Mouse (Mus musculus): ENCODE results near the gene Lin7a. TPM values are rescaled to one million over a fixed set of nuclear protein-coding genes. Genes with fewer than 3 reads are reported as not detected.

The Lin7a gene
- polyA plus RNA-seq, 2 experiments from 2014 or later: not detected

Other genes with a start within 250 kb of the Lin7a start
- not detected for gene Acss3, start 148.0 kb upstream of the Lin7a start, polyA plus RNA-seq (2017; shearing (Covaris generic))
- under 1 TPM in 1 of 2 experiments, not detected in 1; 0.21 TPM for gene Myf5, start 214.4 kb downstream of the Lin7a start, polyA plus RNA-seq (2017; shearing (Covaris generic))
- gene Myf6, start 223.1 kb downstream of the Lin7a start, polyA plus RNA-seq (2017; shearing (Covaris generic)): under 1 TPM in 1 of 2 experiments, not detected in 1; 0.26 TPM